Mouse (Mus musculus): Measurements from ENCODE around the gene Gm18336. TPM values are rescaled to one million over a fixed set of nuclear protein-coding genes. Genes with fewer than 3 reads are reported as not detected.

The Gm18336 gene
- not detected for total RNA-seq (2023)

DNA sequence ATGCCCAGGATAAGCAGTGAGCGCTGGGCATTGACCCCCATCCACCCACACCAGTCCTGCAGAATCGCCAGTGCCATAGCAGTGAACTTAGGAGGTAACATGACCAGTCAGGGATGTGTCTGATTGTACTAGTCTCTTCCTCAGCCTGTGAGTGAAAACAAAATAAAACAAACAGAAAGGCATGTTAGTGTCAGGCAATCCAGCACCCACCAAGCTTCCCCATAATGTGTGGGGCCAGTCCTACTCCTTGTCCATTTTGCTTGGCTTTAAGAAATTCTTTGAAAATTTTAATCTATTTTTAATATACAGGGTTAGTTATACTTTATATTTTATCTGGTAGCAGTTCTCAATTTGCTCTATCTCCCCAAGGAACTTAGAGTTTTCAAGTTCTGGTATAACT lies at the start of gene Gm18336:
TSS of gene Gm18336 (minus strand) at position 101 of the 400 bp plus-strand sequence.

DNA sequence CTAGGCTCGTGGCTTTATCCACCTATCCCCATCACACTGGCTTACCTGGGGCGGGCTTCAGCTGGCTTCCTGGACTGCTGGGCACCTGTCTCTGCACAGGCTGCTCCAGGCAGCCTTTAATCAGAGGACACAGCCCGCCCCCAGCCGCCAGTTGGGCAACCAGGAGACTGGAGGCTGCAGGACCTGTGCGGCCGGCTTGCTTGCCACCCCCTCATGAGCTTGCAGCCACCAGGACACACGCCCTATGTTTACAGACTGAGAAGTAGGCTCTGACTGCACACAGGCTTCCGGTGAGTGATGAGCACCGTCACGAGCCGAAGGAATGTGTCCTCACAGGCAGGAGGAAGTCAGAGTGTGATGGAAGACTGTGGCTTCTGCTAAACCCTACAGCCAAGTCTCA lies 36.7 kb upstream of the Gm18336 start, which contains the start of gene Trex2:
TSS of gene Trex2 (minus strand) at position 93 of the 400 bp plus-strand sequence.

DNA sequence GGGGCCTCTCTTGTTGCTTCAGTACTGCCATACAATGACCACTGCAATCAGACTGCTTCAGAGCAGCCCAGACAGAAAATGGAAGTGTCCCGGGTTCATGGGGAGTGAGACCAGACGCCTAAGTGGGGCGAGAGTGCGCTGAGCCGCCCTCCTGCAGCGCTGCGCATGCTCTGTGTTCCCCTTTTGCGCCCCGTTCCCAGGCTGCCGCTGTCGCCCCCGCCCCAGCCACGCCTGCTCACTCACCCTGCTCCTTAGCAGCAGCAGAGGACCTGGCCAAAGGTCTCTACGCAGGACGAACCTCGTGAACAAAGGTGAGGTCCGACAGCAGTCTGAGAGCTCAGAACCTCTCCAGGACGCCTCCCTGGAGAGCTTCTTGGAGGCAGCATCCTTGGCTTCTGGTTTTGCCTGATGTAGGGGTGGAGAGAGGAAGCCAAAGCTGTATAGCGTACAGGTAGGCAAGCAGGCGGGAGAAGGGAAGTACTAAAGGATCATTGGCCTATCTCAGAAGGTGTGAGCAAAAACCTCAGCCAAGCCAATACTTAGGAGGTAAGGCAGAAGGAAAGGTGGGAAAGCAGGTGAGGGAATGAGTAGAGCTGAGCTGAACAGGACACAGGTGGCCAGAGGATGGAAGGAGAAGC lies 12.5 kb upstream of the Gm18336 start, which contains the start of gene Zfp92:
TSS of gene Zfp92 (plus strand) at position 217 of the 638 bp plus-strand sequence.

Other genes with a start within 250 kb of the Gm18336 start
- not detected for gene Xlr5b, start 249.9 kb downstream of the Gm18336 start, total RNA-seq (2023)
- gene DXBay18, start 249.3 kb downstream of the Gm18336 start, total RNA-seq (2023), result not detected
- not detected for gene Spin2d, start 221.7 kb downstream of the Gm18336 start, total RNA-seq (2023)
- gene Xlr3b, start 206.5 kb downstream of the Gm18336 start, total RNA-seq (2023), result 10 to 100 TPM in 1 of 2 experiments, 1 to 10 TPM in 1; 2.1 to 12.0 TPM
- gene Xlr4b, start 184.4 kb downstream of the Gm18336 start, total RNA-seq (2023), result 1 to 10 TPM; 5.7 to 7.0 TPM
- 1 to 10 TPM; 6.2 to 7.9 TPM for gene F8a, start 170.4 kb downstream of the Gm18336 start, total RNA-seq (2023)
- 1 to 10 TPM in 1 of 2 experiments, under 1 TPM in 1; 0.68 to 9.7 TPM for gene Xlr4c, start 155.6 kb downstream of the Gm18336 start, total RNA-seq (2023)
- not detected for gene Xlr3c, start 133.3 kb downstream of the Gm18336 start, total RNA-seq (2023)
- not detected for gene Xlr5a, start 105.8 kb downstream of the Gm18336 start, total RNA-seq (2023)
- not detected for gene Xlr5c, start 105.8 kb downstream of the Gm18336 start, total RNA-seq (2023)
- gene Gm45015, start 61.9 kb downstream of the Gm18336 start, total RNA-seq (2023), result not detected
- 10 to 100 TPM; 12.1 to 16.7 TPM for gene Zfp275, start 56.1 kb downstream of the Gm18336 start, total RNA-seq (2023)
- gene Zfp92, start 12.4 kb upstream of the Gm18336 start, total RNA-seq (2023), result not detected
- gene Trex2, start 36.6 kb upstream of the Gm18336 start, total RNA-seq (2023), result not detected
- gene Haus7, start 60.3 kb upstream of the Gm18336 start, total RNA-seq (2023), result 10 to 100 TPM in 1 of 2 experiments, 1 to 10 TPM in 1; 9.9 to 12.1 TPM
- gene Bgn, start 84.9 kb upstream of the Gm18336 start, total RNA-seq (2023), result 1 to 10 TPM in 1 of 2 experiments, under 1 TPM in 1; 0.82 to 1.1 TPM
- not detected for gene Atp2b3, start 104.3 kb upstream of the Gm18336 start, total RNA-seq (2023)
- under 1 TPM in 1 of 2 experiments, not detected in 1; 0.36 TPM for gene Dusp9, start 240.7 kb upstream of the Gm18336 start, total RNA-seq (2023)